Mouse (Mus musculus) intestine, postnatal 0 days (tissue): ENCODE results near the gene Dtx4. TPM values are rescaled to one million over a fixed set of nuclear protein-coding genes. Genes with fewer than 3 reads are reported as not detected.

ENCODE experiments used
- ATAC-seq: fragments of 200-750 bp; cut with Nextera tagmentation; 2 replicates; pipeline ENCODE4 v1.8.0; 2017; ENCODE audit warnings: mild to moderate bottlenecking, moderate TSS enrichment, moderate library complexity
- H3K27ac ChIP-seq: fragments of 300-500 bp; sonication (generic); 2 replicates; pipeline ENCODE4 v1.5.1; 2014; ENCODE audit warnings: mild to moderate bottlenecking, low read depth, low read length, moderate library complexity
- H3K27me3 ChIP-seq: fragments of 300-500 bp; sonication (generic); replicated peaks from 2 replicates; pipeline ENCODE4 v1.6.1; 2014; ENCODE audit warnings: low read length, mixed read lengths; ENCODE audit not compliant: control insufficient read depth, insufficient read depth
- H3K36me3 ChIP-seq: fragments of 300-500 bp; sonication (generic); 2 replicates; pipeline ENCODE4 v1.6.1; 2014; ENCODE audit warnings: mild to moderate bottlenecking, moderate library complexity; ENCODE audit not compliant: control insufficient read depth, insufficient read depth
- H3K4me1 ChIP-seq: fragments of 300-500 bp; sonication (generic); replicated peaks from 2 replicates; pipeline ENCODE4 v1.6.1; 2014; ENCODE audit warnings: antibody characterized with exemption, low read length, mixed read lengths; ENCODE audit not compliant: control insufficient read depth, insufficient read depth
- H3K4me2 ChIP-seq: fragments of 300-500 bp; sonication (generic); replicated peaks from 2 replicates; pipeline ENCODE4 v1.6.1; 2014; ENCODE audit warnings: low read depth, mild to moderate bottlenecking, moderate library complexity
- H3K4me3 ChIP-seq: fragments of 300-500 bp; sonication (generic); 2 replicates; pipeline ENCODE4 v1.5.1; 2014; ENCODE audit warnings: low read depth, low read length
- H3K9ac ChIP-seq: fragments of 300-500 bp; sonication (generic); 2 replicates; pipeline ENCODE4 v1.6.1; 2014; ENCODE audit warnings: mild to moderate bottlenecking, low read depth, low read length
- H3K9me3 ChIP-seq: fragments of 300-500 bp; sonication (generic); 2 replicates; pipeline ENCODE4 v1.6.1; 2016; ENCODE audit warnings: mixed run types; ENCODE audit not compliant: control insufficient read depth
- CTCF ChIP-seq: sonication (generic); IDR thresholded peaks from 2 replicates; pipeline ENCODE4 v1.5.1; 2016; ENCODE audit warnings: low read depth, mild to moderate bottlenecking, control low read depth, antibody characterized with exemption, moderate library complexity
- WGBS: fragments of 180-500 bp; shearing (Covaris S2); extraction: QIAGEN DNeasy Blood & Tissue Kit; methylation state at CpG from one replicate; pipeline ENCODE4 v1.1.7; 2014; 5-methylcytosine and 5-hydroxymethylcytosine counted together
- polyA plus RNA-seq: library from polyadenylated mRNA; unstranded; fragments of >200 nt; fragmentation: Nextera tagmentation; extraction: Ambion mirVana; gene quantifications from 2 replicates; pipeline ENCODE4 v1.2.1, GENCODE M21; 2015

Gene Dtx4
- polyA plus RNA-seq, 1 experiment from 2014 or later, result 4.9 TPM

GRCm38 (mm10) chr19:12475380-12476250 lies 25.6 kb downstream of the Dtx4 start:
- peaks cover 27% of the 10 kb centered on the region for H3K36me3 ChIP-seq
- no peaks in the 10 kb centered on the region for H3K27me3 ChIP-seq
- peak; percentile 88 for ATAC-seq
- 0 out of 2 replicates have a peak overlapping the region, but pooled peaks have one; percentile 6 for H3K4me3 ChIP-seq
- no peak overlapping the region; the same call in 1 of the 2 replicates for H3K9ac ChIP-seq
- WGBS, result 32% methylated on average over 15 of the region's 15 CpGs
- 0 out of 2 replicates have a peak, but pooled peaks cover 7% of the 10 kb centered on the region for H3K4me1 ChIP-seq
- peak overlapping the region; percentile 81 for H3K27ac ChIP-seq
- 0 out of 2 replicates have a peak, but pooled peaks have one; percentile 12 for TF ChIP-seq CTCF
- no peaks in the 10 kb centered on the region for H3K9me3 ChIP-seq
- H3K4me2 ChIP-seq, result peak overlapping the region; percentile 51

- Histone ChIP-seq H3K9me3 (no peaks in the 10 kb centered on the region), H3K4me2 (no peak overlapping the region), H3K4me3 (no peak overlapping the region), H3K9ac (no peak overlapping the region), H3K4me1 (0 out of 2 replicates have a peak, but pooled peaks cover 7% of the 10 kb centered on the region), H3K27ac (no peak overlapping the region), H3K27me3 (no peaks in the 10 kb centered on the region), H3K36me3 (peaks cover 30% of the 10 kb centered on the region)
- 90% methylated on average over 4 of the region's 4 CpGs for WGBS
- ATAC-seq, result no peak
- no peak for TF ChIP-seq CTCF
Observed at GRCm38 (mm10) chr19:12473951-12474350, 27.3 kb downstream of the Dtx4 start.

GRCm38 (mm10) chr19:12473201-12473641 lies 28.0 kb downstream of the Dtx4 start:
- Histone ChIP-seq H3K9ac (no peak overlapping the region), H3K4me3 (no peak overlapping the region), H3K27ac (no peak overlapping the region), H3K9me3 (no peaks in the 10 kb centered on the region), H3K27me3 (no peaks in the 10 kb centered on the region), H3K4me2 (no peak overlapping the region), H3K4me1 (0 out of 2 replicates have a peak, but pooled peaks cover 7% of the 10 kb centered on the region), H3K36me3 (peaks cover 30% of the 10 kb centered on the region)
- 60% methylated on average over 4 of the region's 4 CpGs for WGBS
- no peak for TF ChIP-seq CTCF
- ATAC-seq, result no peak

GRCm38 (mm10) chr19:12472381-12472976 lies 28.8 kb downstream of the Dtx4 start:
- Histone ChIP-seq H3K9ac (no peak overlapping the region), H3K36me3 (peaks cover 26% of the 10 kb centered on the region), H3K4me2 (no peak overlapping the region), H3K4me1 (0 out of 2 replicates have a peak, but pooled peaks cover 7% of the 10 kb centered on the region), H3K27me3 (no peaks in the 10 kb centered on the region), H3K27ac (peak overlapping the region; percentile 21; the same call in 1 of the 2 replicates), H3K9me3 (no peaks in the 10 kb centered on the region), H3K4me3 (no peak overlapping the region)
- no peak for ATAC-seq
- TF ChIP-seq CTCF, result no peak
- WGBS, result 49% methylated on average over 5 of the region's 5 CpGs

DNA sequence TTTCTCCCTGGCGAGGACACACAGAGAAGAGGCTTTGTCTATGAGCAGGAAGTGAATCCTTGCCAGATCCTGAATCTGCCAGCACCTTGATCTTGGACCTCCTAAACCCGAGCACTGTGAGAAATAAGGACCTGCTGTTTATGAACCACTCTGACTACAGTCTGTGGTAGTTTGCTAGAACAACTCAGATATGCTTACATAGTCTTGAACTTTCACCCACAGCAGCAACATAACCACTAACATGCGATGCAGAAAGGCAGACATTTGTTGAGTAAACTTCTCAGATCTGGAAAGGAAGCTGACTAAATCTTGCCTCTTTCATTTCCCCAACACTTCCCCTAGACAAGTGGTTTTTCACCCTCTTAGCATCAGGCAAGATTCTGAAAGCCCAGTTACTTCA lies 29.4 kb downstream of the Dtx4 start:
- Histone ChIP-seq H3K4me1 (0 out of 2 replicates have a peak, but pooled peaks cover 3% of the 10 kb centered on the region), H3K9me3 (no peaks in the 10 kb centered on the region), H3K9ac (no peak overlapping the region), H3K27ac (peak overlapping the region; percentile 21; the same call in 1 of the 2 replicates), H3K27me3 (no peaks in the 10 kb centered on the region), H3K4me2 (no peak overlapping the region), H3K36me3 (peaks cover 26% of the 10 kb centered on the region), H3K4me3 (no peak overlapping the region)
- WGBS, result 45% methylated on average over 3 of the region's 3 CpGs
- ATAC-seq, result peak; percentile 13; the same call in 1 of the 2 replicates
- TF ChIP-seq CTCF, result no peak

- Histone ChIP-seq H3K9ac (no peak overlapping the region), H3K9me3 (no peaks in the 10 kb centered on the region), H3K27ac (no peak overlapping the region), H3K4me1 (no peaks in the 10 kb centered on the region), H3K36me3 (peaks cover 14% of the 10 kb centered on the region), H3K4me2 (no peak overlapping the region), H3K4me3 (no peak overlapping the region), H3K27me3 (no peaks in the 10 kb centered on the region)
- 81% methylated on average over 5 of the region's 5 CpGs for WGBS
- peak; percentile 78 for TF ChIP-seq CTCF
- no peak for ATAC-seq
Observed at GRCm38 (mm10) chr19:12467436-12467835, 33.8 kb downstream of the Dtx4 start.
